Mouse (Mus musculus) CH12.LX (cell line): ENCODE results near the gene Lonrf3. TPM values are rescaled to one million over a fixed set of nuclear protein-coding genes. Genes with fewer than 3 reads are reported as not detected.

Source experiments
- DNase-seq: peaks from one replicate; pipeline ENCODE4 v3.0.0-alpha.2; 2013; ENCODE audit errors: extremely low read depth
- H3K27ac ChIP-seq: 2 replicates; pipeline ENCODE4 v1.5.1; 2012; ENCODE audit warnings: low read depth, mild to moderate bottlenecking, control low read depth, moderate library complexity; ENCODE audit not compliant: insufficient read depth
- H3K27me3 ChIP-seq: replicated peaks from 2 replicates; pipeline ENCODE3; 2012; ENCODE audit warnings: inconsistent platforms
- H3K36me3 ChIP-seq, 2 experiments: replicated peaks in 1 of 2; 2 replicates each; pipeline versions ENCODE3 to v1.6.1; 2012; ENCODE audit warnings: inconsistent platforms in 1 of 2, low read length in 1 of 2, mild to moderate bottlenecking in 1 of 2, mixed read lengths in 1 of 2, moderate library complexity in 1 of 2; ENCODE audit not compliant: control insufficient read depth in 1 of 2, insufficient read depth in 1 of 2
- H3K4me1 ChIP-seq, 2 experiments: 2 replicates each; pipeline ENCODE4 v1.6.1; 2012; ENCODE audit warnings: inconsistent platforms in 1 of 2, moderate library complexity in 1 of 2; ENCODE audit not compliant: insufficient read depth in 2 of 2, control insufficient read depth in 1 of 2
- H3K4me2 ChIP-seq: 2 replicates; pipeline ENCODE4 v1.6.1; 2012; ENCODE audit warnings: low read depth, mild to moderate bottlenecking, control low read depth; ENCODE audit not compliant: poor library complexity, insufficient read depth, severe bottlenecking
- H3K4me3 ChIP-seq, 3 experiments: fragments of 150-350 bp in 1 of 3; sonication (generic) in 1 of 3; replicated peaks in 1 of 3; 2 replicates each; pipeline versions ENCODE3 to v1.5.1; 2011 to 2012; ENCODE audit warnings: low read depth in 2 of 3, low read length in 2 of 3, mild to moderate bottlenecking in 2 of 3, moderate library complexity in 2 of 3, control low read depth in 1 of 3, improper control_type of control experiment in 1 of 3, inconsistent platforms in 1 of 3, mixed read lengths in 1 of 3; ENCODE audit not compliant: poor library complexity in 1 of 3
- H3K79me2 ChIP-seq: replicated peaks from 2 replicates; pipeline ENCODE4 v1.6.1; 2012; ENCODE audit warnings: mild to moderate bottlenecking, moderate library complexity; ENCODE audit not compliant: control insufficient read depth, poor library complexity, insufficient read depth, severe bottlenecking; ENCODE audit errors: extremely low read depth
- H3K9ac ChIP-seq: 2 replicates; pipeline ENCODE4 v1.6.1; 2012; ENCODE audit warnings: low read depth, mild to moderate bottlenecking, control low read depth, moderate library complexity; ENCODE audit not compliant: insufficient read depth
- H3K9me3 ChIP-seq: replicated peaks from 2 replicates; pipeline ENCODE3; 2012; ENCODE audit warnings: low read length, inconsistent platforms, mixed read lengths
- BHLHE40 ChIP-seq: IDR thresholded peaks from 2 replicates; pipeline ENCODE4 v1.6.1; 2011; ENCODE audit warnings: mild to moderate bottlenecking, low read depth, low read length, improper control_type of control experiment
- CTCF ChIP-seq, 2 experiments: IDR thresholded peaks in 1 of 2; conservative IDR thresholded peaks in 1 of 2; 2 replicates each; pipeline ENCODE4 v1.5.1; 2011 to 2012; ENCODE audit warnings: low read depth in 2 of 2, low read length in 2 of 2, improper control_type of control experiment in 1 of 2, inconsistent platforms in 1 of 2, mild to moderate bottlenecking in 1 of 2, moderate library complexity in 1 of 2
- EP300 ChIP-seq: IDR thresholded peaks from 2 replicates; pipeline ENCODE4 v1.6.1; 2011; ENCODE audit warnings: low read length, improper control_type of control experiment
- GABPA ChIP-seq: IDR thresholded peaks from 2 replicates; pipeline ENCODE4 v1.6.1; 2012; ENCODE audit warnings: low read depth, low read length, improper control_type of control experiment, inconsistent platforms; ENCODE audit not compliant: insufficient replicate concordance
- IRF4 ChIP-seq: IDR thresholded peaks from 2 replicates; pipeline ENCODE4 v1.6.1; 2014; ENCODE audit warnings: low read depth, mild to moderate bottlenecking, inconsistent platforms, low read length, improper control_type of control experiment
- JUN ChIP-seq: IDR thresholded peaks from 2 replicates; pipeline ENCODE4 v1.6.1; 2011; ENCODE audit warnings: low read depth, mild to moderate bottlenecking, low read length, improper control_type of control experiment, moderate library complexity; ENCODE audit not compliant: insufficient read depth
- MAFK ChIP-seq: IDR thresholded peaks from 2 replicates; pipeline ENCODE4 v1.6.1; 2011; ENCODE audit warnings: low read length, improper control_type of control experiment; ENCODE audit not compliant: insufficient replicate concordance
- MAX ChIP-seq: IDR thresholded peaks from 2 replicates; pipeline ENCODE4 v1.6.1; 2011; ENCODE audit warnings: low read length, improper control_type of control experiment
- MEF2A ChIP-seq: IDR thresholded peaks from 2 replicates; pipeline ENCODE4 v1.6.1; 2014; ENCODE audit warnings: low read depth, mild to moderate bottlenecking, inconsistent platforms, low read length, improper control_type of control experiment, borderline replicate concordance
- MYC ChIP-seq: IDR thresholded peaks from 2 replicates; pipeline ENCODE4 v1.6.1; 2011; ENCODE audit warnings: low read depth, mild to moderate bottlenecking, improper control_type of control experiment, low read length
- NELFE ChIP-seq: IDR thresholded peaks from 2 replicates; pipeline ENCODE4 v1.6.1; 2011; ENCODE audit warnings: low read depth, low read length, improper control_type of control experiment
- PAX5 ChIP-seq: IDR thresholded peaks from 2 replicates; pipeline ENCODE4 v1.6.1; 2012; ENCODE audit warnings: low read length, inconsistent platforms, mixed read lengths
- RAD21 ChIP-seq: IDR thresholded peaks from 2 replicates; pipeline ENCODE4 v1.6.1; 2011; ENCODE audit warnings: low read depth, mild to moderate bottlenecking, low read length, improper control_type of control experiment, moderate library complexity
- RCOR1 ChIP-seq: conservative IDR thresholded peaks from 2 replicates; pipeline ENCODE4 v1.6.1; 2012; ENCODE audit warnings: low read depth, mild to moderate bottlenecking, inconsistent platforms, low read length, improper control_type of control experiment
- TBP ChIP-seq: conservative IDR thresholded peaks from 2 replicates; pipeline ENCODE4 v1.6.1; 2011; ENCODE audit warnings: low read depth, low read length, improper control_type of control experiment
- USF2 ChIP-seq: conservative IDR thresholded peaks from 2 replicates; pipeline ENCODE4 v1.6.1; 2011; ENCODE audit warnings: low read depth, low read length, improper control_type of control experiment
- ZKSCAN1 ChIP-seq: IDR thresholded peaks from 2 replicates; pipeline ENCODE4 v1.6.1; 2012; ENCODE audit warnings: low read depth, inconsistent platforms, low read length, improper control_type of control experiment, borderline replicate concordance
- dilution Hi-C: fragments of 300-500 bp; cut with MboI; formaldehyde crosslinking; loops from 2 replicates; pipeline ENCODE4 v1.14.3; 2020; ENCODE audit warnings: low sequenced_read_pairs; ENCODE audit not compliant: extremely low pct_unique_long_range_greater_than_20kb, extremely low pct_ligation_motif_present
- in situ Hi-C: fragments of 300-500 bp; cut with MboI; formaldehyde crosslinking; loops from 3 replicates; pipeline ENCODE4 v1.14.3; 2019; ENCODE audit warnings: low sequenced_read_pairs, low pct_ligation_motif_present, low pct_unique_long_range_greater_than_20kb, mixed read lengths
- polyA plus RNA-seq: library from polyadenylated mRNA; unstranded; fragments of >175 nt; gene quantifications from 2 replicates; pipeline ENCODE4 v1.2.1, GENCODE M21; 2012; ENCODE audit warnings: low read depth; ENCODE audit not compliant: insufficient read length
- total RNA-seq, 2 experiments: library from RNA; depleted of rRNA; stranded (reverse); fragments of 300-350 nt in 1 of 2; fragments of >200 nt in 1 of 2; gene quantifications; 2 replicates each; pipeline ENCODE4 v1.2.3; 2012 to 2014

Lonrf3 gene
- total and polyA plus RNA-seq, 3 experiments: not detected

GRCm38 (mm10) chrX:36385340-36385739 lies 57.2 kb downstream of the Lonrf3 start:
- H3K79me2 ChIP-seq: no peaks in the 10 kb centered on the region
- H3K27me3 ChIP-seq: no peaks in the 10 kb centered on the region
- H3K4me3 ChIP-seq: no peak overlapping the region
- TF ChIP-seq EP300 (no peak), NELFE (no peak), ZKSCAN1 (no peak), MYC (no peak), PAX5 (no peak), BHLHE40 (no peak), USF2 (no peak), RAD21 (no peak), MEF2A (no peak), TBP (no peak), CTCF (conservative IDR thresholded peaks at IDR 0.05 in 1 of 2, IDR thresholded peaks at IDR 0.05 in 1 of 2; ENCODE audit: low read depth in 2 of 2, low read length in 2 of 2) (no peak), RCOR1 (no peak)
- DNase-seq: no peak
- no peak overlapping the region for H3K27ac ChIP-seq
- H3K4me2 ChIP-seq: no peak overlapping the region
- no peak overlapping the region for H3K9ac ChIP-seq
- in situ Hi-C loops: loop anchor here (10.0 kb wide), 1 partner anchor 161 kb away; no protein-coding TSS in a partner anchor
- no peaks in the 10 kb centered on the region for H3K4me1 ChIP-seq
- dilution Hi-C loops: no loop called here
- H3K36me3 ChIP-seq: no peaks in the 10 kb centered on the region
- no peaks in the 10 kb centered on the region for H3K9me3 ChIP-seq

GRCm38 (mm10) chrX:36389971-36390370 lies 61.8 kb downstream of the Lonrf3 start:
- H3K36me3 ChIP-seq: no peaks in the 10 kb centered on the region
- no peak overlapping the region for H3K4me3 ChIP-seq
- H3K4me1 ChIP-seq: no peaks in the 10 kb centered on the region
- no peaks in the 10 kb centered on the region for H3K27me3 ChIP-seq
- no peak for TF ChIP-seq ZKSCAN1
- no peak for TF ChIP-seq CTCF (conservative IDR thresholded peaks at IDR 0.05 in 1 of 2, IDR thresholded peaks at IDR 0.05 in 1 of 2; ENCODE audit: low read depth in 2 of 2, low read length in 2 of 2)
- TF ChIP-seq MEF2A: no peak
- TF ChIP-seq, all 38 proteins: peak for 0
- in situ Hi-C loops (loop anchor here (10.0 kb wide), 1 partner anchor 165 kb away; no protein-coding TSS in a partner anchor), dilution Hi-C loops (no loop called here)
- H3K9me3 ChIP-seq: no peaks in the 10 kb centered on the region
- no peak overlapping the region for H3K27ac ChIP-seq
- no peak for DNase-seq
- H3K9ac ChIP-seq: no peak overlapping the region
- H3K79me2 ChIP-seq: no peaks in the 10 kb centered on the region
- H3K4me2 ChIP-seq: no peak overlapping the region

GRCm38 (mm10) chrX:36390503-36390902 lies 62.4 kb downstream of the Lonrf3 start:
- H3K4me1 ChIP-seq: no peaks in the 10 kb centered on the region
- no peak for DNase-seq
- H3K4me3 ChIP-seq: no peak overlapping the region
- no peak overlapping the region for H3K27ac ChIP-seq
- H3K9ac ChIP-seq: no peak overlapping the region
- in situ Hi-C loops: no loop called here
- no peak overlapping the region for H3K4me2 ChIP-seq
- H3K9me3 ChIP-seq: no peaks in the 10 kb centered on the region
- H3K27me3 ChIP-seq: no peaks in the 10 kb centered on the region
- H3K79me2 ChIP-seq: no peaks in the 10 kb centered on the region
- no peak for TF ChIP-seq USF2
- no peak for TF ChIP-seq CTCF (conservative IDR thresholded peaks at IDR 0.05 in 1 of 2, IDR thresholded peaks at IDR 0.05 in 1 of 2; ENCODE audit: low read depth in 2 of 2, low read length in 2 of 2)
- TF ChIP-seq JUN: no peak
- no peak for TF ChIP-seq IRF4
- no peak for TF ChIP-seq MAFK
- TF ChIP-seq GABPA: no peak
- no peak for TF ChIP-seq EP300
- no peak for TF ChIP-seq MAX
- H3K36me3 ChIP-seq: no peaks in the 10 kb centered on the region
- dilution Hi-C loops: no loop called here
